Mouse (Mus musculus) limb, embryonic 13.5 days (tissue): ENCODE data around the gene D430042O09Rik. TPM values are rescaled to one million over a fixed set of nuclear protein-coding genes. Genes with fewer than 3 reads are reported as not detected.

ENCODE experiments used
- ATAC-seq: fragments of 200-750 bp; cut with Nextera tagmentation; 2 replicates; pipeline ENCODE4 v1.8.0; 2017; ENCODE audit warnings: low read depth, moderate number of reproducible peaks, moderate TSS enrichment; ENCODE audit not compliant: low FRiP score
- H3K27ac ChIP-seq: fragments of 300-500 bp; sonication (generic); 2 replicates; pipeline ENCODE4 v1.5.1; 2015; ENCODE audit warnings: inconsistent platforms, mild to moderate bottlenecking, moderate library complexity
- H3K27me3 ChIP-seq: fragments of 300-500 bp; sonication (generic); 2 replicates; pipeline ENCODE4 v1.6.1; 2015; ENCODE audit warnings: mild to moderate bottlenecking, inconsistent platforms
- H3K36me3 ChIP-seq: fragments of 300-500 bp; sonication (generic); 2 replicates; pipeline ENCODE4 v1.6.1; 2015; ENCODE audit warnings: inconsistent platforms, mild to moderate bottlenecking, moderate library complexity
- H3K4me1 ChIP-seq: fragments of 300-500 bp; sonication (generic); 2 replicates; pipeline ENCODE4 v1.6.1; 2015; ENCODE audit warnings: inconsistent platforms
- H3K4me2 ChIP-seq: fragments of 300-500 bp; sonication (generic); replicated peaks from 2 replicates; pipeline ENCODE4 v1.6.1; 2015; ENCODE audit warnings: inconsistent platforms, mild to moderate bottlenecking, moderate library complexity
- H3K4me3 ChIP-seq: fragments of 300-500 bp; sonication (generic); 2 replicates; pipeline ENCODE4 v1.5.1; 2015; ENCODE audit warnings: moderate library complexity, mild to moderate bottlenecking, inconsistent platforms
- H3K9ac ChIP-seq: fragments of 300-500 bp; sonication (generic); 2 replicates; pipeline ENCODE4 v1.6.1; 2015; ENCODE audit warnings: mild to moderate bottlenecking, inconsistent platforms
- H3K9me3 ChIP-seq: fragments of 300-500 bp; sonication (generic); 2 replicates; pipeline ENCODE4 v1.6.1; 2016; ENCODE audit warnings: inconsistent platforms
- WGBS: fragments of 180-500 bp; shearing (Covaris S2); methylation state at CpG from one replicate; pipeline ENCODE4 v1.1.7; 2015; 5-methylcytosine and 5-hydroxymethylcytosine counted together
- polyA plus RNA-seq: library from polyadenylated mRNA; unstranded; fragments of >200 nt; fragmentation: Nextera tagmentation; extraction: Ambion mirVana; gene quantifications from 2 replicates; pipeline ENCODE4 v1.2.1, GENCODE M21; 2015

Gene D430042O09Rik
- polyA plus RNA-seq, 1 experiment from 2014 or later: 10.0 TPM

GRCm38 (mm10) chr7:125714803-125715202, 7.1 kb downstream of the D430042O09Rik start:
- no peak overlapping the region for H3K4me3 ChIP-seq
- H3K27me3 ChIP-seq: no peaks in the 10 kb centered on the region
- WGBS: 88% methylated on average over 3 of the region's 3 CpGs
- H3K36me3 ChIP-seq: peaks cover 2% of the 10 kb centered on the region; the same call in 1 of the 2 replicates
- H3K9me3 ChIP-seq: no peaks in the 10 kb centered on the region
- peaks cover 19% of the 10 kb centered on the region for H3K4me1 ChIP-seq
- no peak overlapping the region for H3K27ac ChIP-seq
- H3K4me2 ChIP-seq: no peak overlapping the region
- no peak for ATAC-seq
- no peak overlapping the region for H3K9ac ChIP-seq

- H3K4me3 ChIP-seq: no peak overlapping the region
- no peaks in the 10 kb centered on the region for H3K27me3 ChIP-seq
- no peaks in the 10 kb centered on the region for H3K9me3 ChIP-seq
- H3K36me3 ChIP-seq: no peaks in the 10 kb centered on the region
- H3K27ac ChIP-seq: peak overlapping the region; percentile 48; the same call in 1 of the 2 replicates
- peaks cover 34% of the 10 kb centered on the region for H3K4me1 ChIP-seq
- no peak overlapping the region for H3K4me2 ChIP-seq
- no peak overlapping the region for H3K9ac ChIP-seq
- ATAC-seq: no peak; the same call in 1 of the 2 replicates
- 49% methylated on average over 2 of the region's 2 CpGs for WGBS
These were observed 9.0 kb downstream of the D430042O09Rik start for GRCm38 (mm10) chr7:125716724-125717123.

GRCm38 (mm10) chr7:125717612-125718011, 9.9 kb downstream of the D430042O09Rik start:
- H3K27ac ChIP-seq: no peak overlapping the region
- no peak for ATAC-seq
- H3K4me1 ChIP-seq: peaks cover 34% of the 10 kb centered on the region
- no peaks in the 10 kb centered on the region for H3K36me3 ChIP-seq
- no peak overlapping the region for H3K9ac ChIP-seq
- H3K9me3 ChIP-seq: no peaks in the 10 kb centered on the region
- H3K4me3 ChIP-seq: no peak overlapping the region
- H3K27me3 ChIP-seq: no peaks in the 10 kb centered on the region
- H3K4me2 ChIP-seq: no peak overlapping the region

- no peaks in the 10 kb centered on the region for H3K9me3 ChIP-seq
- peak overlapping the region; percentile 6; the same call in 1 of the 2 replicates for H3K27ac ChIP-seq
- 39% methylated on average over 5 of the region's 5 CpGs for WGBS
- H3K4me3 ChIP-seq: no peak overlapping the region
- no peaks in the 10 kb centered on the region for H3K36me3 ChIP-seq
- H3K27me3 ChIP-seq: no peaks in the 10 kb centered on the region
- 0 out of 2 replicates have a peak overlapping the region, but pooled peaks have one; percentile 9 for H3K4me2 ChIP-seq
- 0 out of 2 replicates have a peak, but pooled peaks have one; percentile 54 for ATAC-seq
- no peak overlapping the region for H3K9ac ChIP-seq
- H3K4me1 ChIP-seq: peaks cover 34% of the 10 kb centered on the region
These were observed 12.7 kb downstream of the D430042O09Rik start for GRCm38 (mm10) chr7:125720370-125720769.

GRCm38 (mm10) chr7:125721033-125721432, 13.3 kb downstream of the D430042O09Rik start:
- Histone ChIP-seq H3K4me2 (no peak overlapping the region), H3K27ac (no peak overlapping the region), H3K27me3 (no peaks in the 10 kb centered on the region), H3K9ac (no peak overlapping the region), H3K4me3 (no peak overlapping the region), H3K36me3 (no peaks in the 10 kb centered on the region), H3K9me3 (no peaks in the 10 kb centered on the region), H3K4me1 (peaks cover 34% of the 10 kb centered on the region)
- WGBS: 78% methylated on average over 4 of the region's 4 CpGs
- no peak for ATAC-seq

- Histone ChIP-seq H3K9me3 (no peaks in the 10 kb centered on the region), H3K9ac (no peak overlapping the region), H3K36me3 (no peaks in the 10 kb centered on the region), H3K4me2 (no peak overlapping the region), H3K4me3 (no peak overlapping the region), H3K4me1 (peaks cover 27% of the 10 kb centered on the region), H3K27me3 (no peaks in the 10 kb centered on the region), H3K27ac (no peak overlapping the region)
- no peak for ATAC-seq
These were observed 14.4 kb downstream of the D430042O09Rik start for GRCm38 (mm10) chr7:125722127-125722526.

GRCm38 (mm10) chr7:125723189-125723972, 15.7 kb downstream of the D430042O09Rik start:
- Histone ChIP-seq H3K27ac (no peak overlapping the region), H3K9me3 (no peaks in the 10 kb centered on the region), H3K4me3 (no peak overlapping the region), H3K9ac (no peak overlapping the region), H3K4me1 (peaks cover 21% of the 10 kb centered on the region), H3K36me3 (no peaks in the 10 kb centered on the region), H3K27me3 (no peaks in the 10 kb centered on the region), H3K4me2 (no peak overlapping the region)
- WGBS: 51% methylated on average over 5 of the region's 5 CpGs
- no peak for ATAC-seq

GRCm38 (mm10) chr7:125731679-125732078, 24.0 kb downstream of the D430042O09Rik start:
- no peaks in the 10 kb centered on the region for H3K4me1 ChIP-seq
- no peaks in the 10 kb centered on the region for H3K9me3 ChIP-seq
- no peak for ATAC-seq
- H3K9ac ChIP-seq: no peak overlapping the region
- H3K27ac ChIP-seq: no peak overlapping the region
- no peak overlapping the region for H3K4me2 ChIP-seq
- no peaks in the 10 kb centered on the region for H3K27me3 ChIP-seq
- no peak overlapping the region for H3K4me3 ChIP-seq
- H3K36me3 ChIP-seq: 0 out of 2 replicates have a peak, but pooled peaks cover 4% of the 10 kb centered on the region

GRCm38 (mm10) chr7:125733791-125734190, 26.1 kb downstream of the D430042O09Rik start:
- no peak overlapping the region for H3K4me2 ChIP-seq
- WGBS: 83% methylated on average over 4 of the region's 4 CpGs

GRCm38 (mm10) chr7:125736366-125737015, 28.8 kb downstream of the D430042O09Rik start:
- Histone ChIP-seq H3K4me3 (no peak overlapping the region), H3K27me3 (no peaks in the 10 kb centered on the region), H3K27ac (no peak overlapping the region), H3K36me3 (no peaks in the 10 kb centered on the region), H3K4me2 (no peak overlapping the region), H3K9ac (no peak overlapping the region), H3K4me1 (no peaks in the 10 kb centered on the region), H3K9me3 (no peaks in the 10 kb centered on the region)
- 83% methylated on average over 4 of the region's 4 CpGs for WGBS
- no peak for ATAC-seq

More at GRCm38 (mm10) chr7:125733791-125734190, 26.1 kb downstream of the D430042O09Rik start:
- no peaks in the 10 kb centered on the region for H3K9me3 ChIP-seq
- no peak overlapping the region for H3K4me3 ChIP-seq
- no peak overlapping the region for H3K27ac ChIP-seq
- H3K9ac ChIP-seq: no peak overlapping the region
- H3K4me1 ChIP-seq: no peaks in the 10 kb centered on the region
- no peaks in the 10 kb centered on the region for H3K27me3 ChIP-seq
- no peak for ATAC-seq
- 0 out of 2 replicates have a peak, but pooled peaks cover 4% of the 10 kb centered on the region for H3K36me3 ChIP-seq

- no peak for ATAC-seq
These were observed 32.8 kb downstream of the D430042O09Rik start for GRCm38 (mm10) chr7:125740521-125740920.

GRCm38 (mm10) chr7:125741271-125741703, 33.6 kb downstream of the D430042O09Rik start:
- Histone ChIP-seq H3K4me2 (no peak overlapping the region), H3K4me3 (no peak overlapping the region), H3K27me3 (no peaks in the 10 kb centered on the region), H3K4me1 (no peaks in the 10 kb centered on the region), H3K9me3 (no peaks in the 10 kb centered on the region), H3K9ac (no peak overlapping the region), H3K36me3 (no peaks in the 10 kb centered on the region), H3K27ac (no peak overlapping the region)
- WGBS: 55% methylated on average over 1 of the region's 1 CpGs
- ATAC-seq: no peak

More at GRCm38 (mm10) chr7:125740521-125740920, 32.8 kb downstream of the D430042O09Rik start:
- Histone ChIP-seq H3K4me3 (no peak overlapping the region), H3K4me2 (no peak overlapping the region), H3K4me1 (no peaks in the 10 kb centered on the region), H3K9ac (no peak overlapping the region), H3K27ac (no peak overlapping the region), H3K9me3 (no peaks in the 10 kb centered on the region), H3K27me3 (no peaks in the 10 kb centered on the region), H3K36me3 (no peaks in the 10 kb centered on the region)
- 83% methylated on average over 2 of the region's 2 CpGs for WGBS
